Mouse (Mus musculus): Measurements from ENCODE around the gene Gpatch1.
"Not testable (repeated sequence)": the region's sequence is repeated elsewhere in the genome, so short reads cannot be mapped to it uniquely, and the experiment has no call there.

The Gpatch1 gene

DNA sequence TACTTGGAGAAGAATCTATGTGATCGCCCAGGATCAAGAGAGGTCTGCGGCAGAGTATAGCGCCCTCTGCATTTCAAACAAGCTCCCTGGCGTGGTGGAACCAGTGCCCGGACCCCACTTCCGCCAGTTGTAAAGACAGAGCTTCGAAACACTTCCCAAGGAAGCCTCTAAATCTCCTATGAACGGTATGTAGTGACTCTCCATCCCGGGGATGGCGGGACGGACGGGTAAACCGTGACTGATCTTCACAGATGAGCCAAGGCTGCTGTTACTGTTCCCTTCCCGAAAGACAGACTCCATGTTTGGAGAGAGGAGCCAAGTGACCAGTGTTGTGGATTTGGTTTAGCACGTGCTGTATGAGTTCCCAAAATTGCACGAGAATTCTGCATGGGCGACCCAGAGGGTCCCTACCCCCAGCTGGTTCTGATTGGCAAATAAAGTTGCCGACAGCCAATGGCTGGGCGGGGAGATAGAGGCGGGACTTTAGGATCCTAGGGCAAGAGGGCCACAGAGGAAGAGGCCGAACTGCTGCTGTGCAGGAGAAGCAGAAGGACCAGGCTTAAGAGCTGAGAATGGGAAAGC is 48.7 kb downstream of the Gpatch1 start:
- peak; percentile 38 for TF ChIP-seq CTCF (conservative IDR thresholded peaks at IDR 0.05; ENCODE audit: low read length)
- no peak for TF ChIP-seq NANOG (IDR thresholded peaks at IDR 0.05; ENCODE audit: borderline replicate concordance, low read length)
- H3K4me3 ChIP-seq (replicated peaks; ENCODE audit: low read length), result peak overlapping the region; percentile 64
- no peaks in the 10 kb centered on the region for H3K36me3 ChIP-seq (ENCODE audit: insufficient read depth, low read length)
- peaks cover 32% of the 10 kb centered on the region for H3K4me1 ChIP-seq (replicated peaks; ENCODE audit: low read depth, low read length)
- H3K27me3 ChIP-seq (ENCODE audit: insufficient read depth, low read length), result peaks cover 4% of the 10 kb centered on the region; the same call in 1 of the 2 replicates
- H3K9me3 ChIP-seq (ENCODE audit: low read length), result no peaks in the 10 kb centered on the region

DNA sequence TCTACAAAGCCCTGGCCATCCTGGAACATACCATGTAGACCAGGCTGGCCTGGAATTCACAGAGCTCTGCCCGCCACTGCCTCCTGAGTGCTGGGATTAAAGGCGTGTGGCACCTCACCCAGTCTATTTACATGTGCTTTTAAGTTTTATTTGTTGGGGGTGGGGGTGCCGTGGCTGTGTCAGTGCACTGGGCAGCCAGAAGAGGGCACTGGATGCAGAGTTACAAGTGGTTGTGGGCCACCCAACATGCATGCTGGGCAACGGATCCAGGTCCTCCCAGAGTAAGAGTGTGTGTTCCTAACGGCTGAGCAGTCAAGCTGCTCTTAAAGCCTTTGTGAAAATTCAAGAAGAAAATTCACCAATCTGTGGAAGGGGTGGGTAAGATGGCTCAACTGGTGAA is 50.4 kb downstream of the Gpatch1 start:
- TF ChIP-seq POU5F1 (IDR thresholded peaks at IDR 0.05; ENCODE audit: borderline replicate concordance, low read length), result no peak
- TF ChIP-seq CTCF (conservative IDR thresholded peaks at IDR 0.05; ENCODE audit: low read length), result peak; percentile 52
- TF ChIP-seq NANOG (IDR thresholded peaks at IDR 0.05; ENCODE audit: borderline replicate concordance, low read length), result no peak
- Histone ChIP-seq H3K27me3 (ENCODE audit: insufficient read depth, low read length) (peaks cover 13% of the 10 kb centered on the region), H3K4me1 (replicated peaks; ENCODE audit: low read depth, low read length) (peaks cover 32% of the 10 kb centered on the region), H3K4me3 (replicated peaks; ENCODE audit: low read length) (no peak overlapping the region), H3K36me3 (ENCODE audit: insufficient read depth, low read length) (no peaks in the 10 kb centered on the region), H3K9me3 (ENCODE audit: low read length) (no peaks in the 10 kb centered on the region)

DNA sequence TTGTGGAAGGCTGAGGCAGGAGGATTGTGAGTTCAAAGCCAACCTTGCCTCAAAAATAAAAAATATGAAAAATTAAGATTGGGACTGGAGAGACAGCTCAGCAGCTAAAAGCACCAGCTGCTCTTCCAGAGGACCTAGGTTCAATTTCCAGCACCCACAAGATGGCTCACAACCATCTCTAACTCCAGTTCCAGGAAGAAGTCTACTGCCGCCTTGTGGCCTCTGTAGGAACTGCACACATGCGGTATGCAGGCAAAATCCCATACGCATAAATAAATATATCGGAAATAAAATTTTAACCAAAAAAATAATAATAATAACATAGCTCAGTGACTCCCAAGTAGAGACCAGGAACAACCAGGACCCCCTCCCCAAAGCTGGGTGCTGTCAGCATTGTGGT is 51.6 kb downstream of the Gpatch1 start:
- no peaks in the 10 kb centered on the region for H3K36me3 ChIP-seq (ENCODE audit: insufficient read depth, low read length)
- peaks cover 32% of the 10 kb centered on the region for H3K4me1 ChIP-seq (replicated peaks; ENCODE audit: low read depth, low read length)
- H3K9me3 ChIP-seq (ENCODE audit: low read length), result no peaks in the 10 kb centered on the region
- TF ChIP-seq CTCF (conservative IDR thresholded peaks at IDR 0.05; ENCODE audit: low read length) (peak; percentile 100), POU5F1 (IDR thresholded peaks at IDR 0.05; ENCODE audit: borderline replicate concordance, low read length) (no peak), NANOG (IDR thresholded peaks at IDR 0.05; ENCODE audit: borderline replicate concordance, low read length) (no peak)
- H3K27me3 ChIP-seq (ENCODE audit: insufficient read depth, low read length), result peaks cover 20% of the 10 kb centered on the region
- H3K4me3 ChIP-seq (replicated peaks; ENCODE audit: low read length), result no peak overlapping the region

DNA sequence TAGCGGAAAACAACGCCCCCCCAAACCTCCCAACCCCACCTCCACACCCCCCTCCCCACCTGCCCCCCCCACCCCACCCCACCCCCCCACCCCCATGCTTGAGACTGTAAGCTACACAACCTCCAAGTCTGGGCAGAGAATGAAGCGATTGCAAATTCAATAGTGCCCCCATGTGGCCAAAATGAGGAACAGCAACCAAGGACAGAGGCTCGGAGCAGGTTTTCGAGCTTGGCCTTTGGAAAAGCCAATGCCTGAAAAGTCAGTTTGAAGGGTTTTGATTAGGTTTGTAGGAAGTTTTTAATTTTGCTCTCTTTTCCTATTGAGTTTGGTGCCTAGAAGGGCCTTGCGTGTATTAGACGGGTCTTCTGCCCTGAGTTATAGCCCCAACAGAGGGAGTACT is 53.5 kb downstream of the Gpatch1 start:
- peaks cover 27% of the 10 kb centered on the region for H3K27me3 ChIP-seq (ENCODE audit: insufficient read depth, low read length)
- H3K4me3 ChIP-seq (replicated peaks; ENCODE audit: low read length), result no peak overlapping the region
- no peaks in the 10 kb centered on the region for H3K9me3 ChIP-seq (ENCODE audit: low read length)
- H3K4me1 ChIP-seq (replicated peaks; ENCODE audit: low read depth, low read length), result peaks cover 27% of the 10 kb centered on the region
- TF ChIP-seq CTCF (conservative IDR thresholded peaks at IDR 0.05; ENCODE audit: low read length) (peak; percentile 82), NANOG (IDR thresholded peaks at IDR 0.05; ENCODE audit: borderline replicate concordance, low read length) (no peak), POU5F1 (IDR thresholded peaks at IDR 0.05; ENCODE audit: borderline replicate concordance, low read length) (no peak)
- H3K36me3 ChIP-seq (ENCODE audit: insufficient read depth, low read length), result no peaks in the 10 kb centered on the region

DNA sequence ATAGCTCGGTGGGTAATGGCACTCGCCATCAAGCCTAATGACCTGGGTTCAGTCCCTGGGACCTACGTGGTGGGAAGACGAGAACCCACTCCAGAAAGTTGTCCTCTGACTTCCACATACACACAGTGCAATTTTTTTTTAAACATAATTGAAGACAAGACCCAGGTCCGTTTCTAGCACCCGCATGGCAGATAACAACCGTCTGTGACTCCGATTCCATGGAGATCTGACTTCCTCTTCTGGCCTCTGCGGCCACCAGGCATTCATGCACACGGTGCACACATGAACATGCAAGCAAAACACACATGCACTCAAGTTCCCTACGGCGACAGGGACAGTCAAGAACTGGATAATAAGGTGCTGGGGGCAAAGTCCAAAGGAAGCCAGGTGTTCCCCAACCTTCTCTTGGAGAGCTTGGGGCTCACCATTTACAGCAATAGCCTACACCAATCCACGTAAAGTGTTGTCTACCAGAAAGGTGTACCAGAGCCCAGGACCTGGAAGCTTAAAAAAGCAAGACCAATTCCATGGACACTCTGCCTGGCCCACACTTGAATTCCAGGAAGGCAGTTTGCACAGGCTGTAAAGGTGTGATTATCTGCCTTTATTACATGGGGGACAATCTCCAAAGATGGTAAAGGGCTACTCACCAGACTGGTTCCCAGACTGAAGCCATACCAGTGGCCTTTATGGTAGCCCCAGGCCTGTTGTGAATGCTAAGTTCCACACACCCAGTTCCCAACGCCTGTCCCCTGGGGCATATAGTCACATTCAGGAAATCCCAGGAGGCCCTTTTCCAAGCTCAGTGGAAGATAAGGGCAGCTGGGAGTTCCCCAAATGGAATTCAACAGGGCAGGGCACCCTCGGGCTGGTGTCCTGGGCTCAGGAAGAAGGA is 54.4 kb downstream of the Gpatch1 start:
- peaks cover 20% of the 10 kb centered on the region for H3K4me1 ChIP-seq (replicated peaks; ENCODE audit: low read depth, low read length)
- H3K36me3 ChIP-seq (ENCODE audit: insufficient read depth, low read length), result no peaks in the 10 kb centered on the region
- TF ChIP-seq POU5F1 (IDR thresholded peaks at IDR 0.05; ENCODE audit: borderline replicate concordance, low read length) (no peak), CTCF (conservative IDR thresholded peaks at IDR 0.05; ENCODE audit: low read length) (no peak; the same call in 1 of the 2 replicates), NANOG (IDR thresholded peaks at IDR 0.05; ENCODE audit: borderline replicate concordance, low read length) (no peak)
- H3K4me3 ChIP-seq (replicated peaks; ENCODE audit: low read length), result no peak overlapping the region
- H3K27me3 ChIP-seq (ENCODE audit: insufficient read depth, low read length), result peaks cover 30% of the 10 kb centered on the region
- H3K9me3 ChIP-seq (ENCODE audit: low read length), result no peaks in the 10 kb centered on the region

DNA sequence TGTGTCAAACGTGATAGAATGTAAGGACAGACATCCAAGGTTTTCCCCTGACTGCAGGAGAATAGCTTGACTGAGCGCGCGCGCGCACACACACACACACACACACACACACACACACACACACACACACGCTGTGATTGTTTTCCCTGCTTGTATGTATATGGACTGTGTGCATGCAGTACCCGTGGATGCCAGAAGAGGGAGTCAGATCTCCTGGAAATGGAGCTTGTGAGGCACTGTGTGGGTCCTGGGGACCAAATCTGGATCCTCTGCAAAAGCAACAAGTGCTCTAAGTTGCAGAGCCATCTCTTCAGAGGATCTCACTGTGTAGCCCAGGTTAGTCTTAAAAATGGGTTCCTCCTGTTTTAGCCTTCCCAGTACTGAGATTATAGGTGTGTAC is 58.9 kb downstream of the Gpatch1 start:
- no peaks in the 10 kb centered on the region for H3K36me3 ChIP-seq (ENCODE audit: insufficient read depth, low read length)
- H3K27me3 ChIP-seq (ENCODE audit: insufficient read depth, low read length), result peaks cover 42% of the 10 kb centered on the region
- no peak overlapping the region for H3K4me3 ChIP-seq (replicated peaks; ENCODE audit: low read length)
- TF ChIP-seq CTCF (conservative IDR thresholded peaks at IDR 0.05; ENCODE audit: low read length) (peak; percentile 64), NANOG (IDR thresholded peaks at IDR 0.05; ENCODE audit: borderline replicate concordance, low read length) (no peak)
- no peaks in the 10 kb centered on the region for H3K4me1 ChIP-seq (replicated peaks; ENCODE audit: low read depth, low read length)
- H3K9me3 ChIP-seq (ENCODE audit: low read length), result peaks cover 7% of the 10 kb centered on the region; the same call in 1 of the 2 replicates

DNA sequence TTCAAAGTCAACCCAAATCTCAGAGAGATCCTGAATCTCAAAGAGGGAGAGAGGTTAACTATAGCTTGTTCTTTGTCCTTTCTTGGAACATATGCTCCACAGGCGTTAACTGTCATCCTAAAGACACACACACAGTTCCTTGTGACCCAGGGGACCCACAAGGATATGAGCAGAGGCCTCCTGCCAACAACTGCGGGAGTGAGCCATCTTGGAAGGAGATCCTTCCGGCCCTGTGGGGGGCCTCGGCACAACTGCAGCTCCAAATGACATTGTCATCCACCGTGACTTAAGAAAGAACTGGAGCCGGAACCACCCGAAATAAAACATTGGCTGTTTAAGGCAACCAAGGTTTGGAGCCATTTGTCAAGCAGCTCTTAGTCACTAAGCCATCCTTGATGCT is 59.9 kb downstream of the Gpatch1 start:
- Histone ChIP-seq H3K4me3 (replicated peaks; ENCODE audit: low read length) (no peak overlapping the region), H3K9me3 (ENCODE audit: low read length) (peaks cover 7% of the 10 kb centered on the region; the same call in 1 of the 2 replicates), H3K27me3 (ENCODE audit: insufficient read depth, low read length) (peaks cover 38% of the 10 kb centered on the region), H3K4me1 (replicated peaks; ENCODE audit: low read depth, low read length) (no peaks in the 10 kb centered on the region), H3K36me3 (ENCODE audit: insufficient read depth, low read length) (no peaks in the 10 kb centered on the region)
- TF ChIP-seq NANOG (IDR thresholded peaks at IDR 0.05; ENCODE audit: borderline replicate concordance, low read length) (no peak), POU5F1 (IDR thresholded peaks at IDR 0.05; ENCODE audit: borderline replicate concordance, low read length) (no peak), CTCF (conservative IDR thresholded peaks at IDR 0.05; ENCODE audit: low read length) (no peak)

DNA sequence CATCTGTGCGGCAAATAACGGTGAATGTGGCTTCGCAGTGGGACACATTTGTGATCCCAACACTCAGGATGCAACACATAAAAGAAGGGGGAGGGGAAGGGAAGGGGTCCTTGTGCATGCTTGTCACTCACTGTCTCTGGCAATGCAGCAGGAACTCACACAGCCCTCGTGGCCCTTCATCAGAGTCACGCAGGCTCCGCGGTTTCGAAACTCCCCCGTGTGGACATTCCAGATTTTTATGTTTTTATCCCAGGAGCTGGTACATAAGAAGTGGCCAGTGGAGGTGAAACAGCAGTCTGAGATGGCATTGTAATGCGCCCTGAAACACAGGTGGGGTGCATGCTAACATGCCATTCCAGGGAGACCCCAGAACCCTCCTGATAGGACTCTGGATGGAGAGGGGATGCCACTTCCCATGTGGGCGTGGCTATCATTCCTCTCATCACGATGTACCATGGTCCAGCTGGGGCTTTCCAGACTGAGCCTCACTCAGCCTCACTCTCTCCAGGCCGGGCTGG is 66.1 kb downstream of the Gpatch1 start:
- peaks cover 8% of the 10 kb centered on the region for H3K27me3 ChIP-seq (ENCODE audit: insufficient read depth, low read length)
- H3K4me1 ChIP-seq (replicated peaks; ENCODE audit: low read depth, low read length), result peaks cover 10% of the 10 kb centered on the region
- peak overlapping the region; percentile 63 for H3K4me3 ChIP-seq (replicated peaks; ENCODE audit: low read length)
- TF ChIP-seq CTCF (conservative IDR thresholded peaks at IDR 0.05; ENCODE audit: low read length) (peak; percentile 17; the same call in 1 of the 2 replicates), NANOG (IDR thresholded peaks at IDR 0.05; ENCODE audit: borderline replicate concordance, low read length) (no peak)
- no peaks in the 10 kb centered on the region for H3K36me3 ChIP-seq (ENCODE audit: insufficient read depth, low read length)
- peaks cover 7% of the 10 kb centered on the region; the same call in 1 of the 2 replicates for H3K9me3 ChIP-seq (ENCODE audit: low read length)

DNA sequence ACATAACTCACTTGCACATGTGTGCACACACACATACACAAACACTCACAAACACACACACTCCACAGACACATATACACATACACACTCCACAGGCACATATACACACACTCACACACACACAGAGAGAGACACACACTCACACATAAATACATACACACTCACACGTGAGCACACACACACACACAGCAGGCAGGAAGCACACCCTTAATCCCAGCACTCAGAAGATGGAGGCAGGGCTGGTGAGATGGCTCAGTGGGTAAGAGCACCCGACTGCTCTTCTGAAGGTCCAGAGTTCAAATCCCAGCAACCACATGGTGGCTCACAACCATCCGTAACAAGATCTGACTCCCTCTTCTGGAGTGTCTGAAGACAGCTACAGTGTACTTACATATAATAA is 80.3 kb downstream of the Gpatch1 start:
- not testable (repeated sequence) for H3K9me3 ChIP-seq (ENCODE audit: low read length); H3K36me3 ChIP-seq (ENCODE audit: insufficient read depth, low read length); H3K4me3 ChIP-seq (replicated peaks; ENCODE audit: low read length)
- Histone ChIP-seq H3K4me1 (replicated peaks; ENCODE audit: low read depth, low read length) (peaks cover 21% of the 10 kb centered on the region), H3K27me3 (ENCODE audit: insufficient read depth, low read length) (peaks cover 13% of the 10 kb centered on the region)
